Mouse (Mus musculus): Measurements from ENCODE around the gene Cxcl16.
A peak's percentile ranks its signal among the peaks of the same experiment; 100 is the strongest.

Gene Cxcl16

GRCm38 (mm10) chr11:70465824-70466223 is 6.0 kb upstream of the Cxcl16 start:
- no peak for TF ChIP-seq GATA4 (IDR thresholded peaks at IDR 0.05; ENCODE audit: insufficient replicate concordance, low read length)

DNA sequence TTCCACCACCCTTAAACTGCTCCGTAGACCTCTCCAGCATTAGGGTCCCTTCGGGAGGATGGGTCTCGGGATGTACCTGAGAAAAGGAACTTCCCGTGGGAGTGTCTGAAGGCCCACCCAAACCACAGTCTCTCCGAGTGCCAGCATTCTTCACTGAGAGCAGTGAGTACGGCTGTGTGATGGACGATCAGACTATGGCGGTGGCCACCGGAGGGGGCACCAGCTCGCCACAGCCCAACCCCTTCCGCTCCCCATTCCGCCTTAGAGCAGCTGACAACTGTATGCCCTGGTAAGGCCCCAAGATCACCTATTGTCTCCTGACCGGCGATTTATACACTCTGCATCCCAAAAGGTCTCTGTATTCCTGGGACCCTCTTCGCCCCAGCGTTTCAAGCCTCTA is 5.4 kb upstream of the Cxcl16 start:
- TF ChIP-seq GATA4 (IDR thresholded peaks at IDR 0.05; ENCODE audit: insufficient replicate concordance, low read length): no peak

GRCm38 (mm10) chr11:70463970-70464369 is 4.2 kb upstream of the Cxcl16 start:
- TF ChIP-seq GATA4 (IDR thresholded peaks at IDR 0.05; ENCODE audit: insufficient replicate concordance, low read length): no peak

DNA sequence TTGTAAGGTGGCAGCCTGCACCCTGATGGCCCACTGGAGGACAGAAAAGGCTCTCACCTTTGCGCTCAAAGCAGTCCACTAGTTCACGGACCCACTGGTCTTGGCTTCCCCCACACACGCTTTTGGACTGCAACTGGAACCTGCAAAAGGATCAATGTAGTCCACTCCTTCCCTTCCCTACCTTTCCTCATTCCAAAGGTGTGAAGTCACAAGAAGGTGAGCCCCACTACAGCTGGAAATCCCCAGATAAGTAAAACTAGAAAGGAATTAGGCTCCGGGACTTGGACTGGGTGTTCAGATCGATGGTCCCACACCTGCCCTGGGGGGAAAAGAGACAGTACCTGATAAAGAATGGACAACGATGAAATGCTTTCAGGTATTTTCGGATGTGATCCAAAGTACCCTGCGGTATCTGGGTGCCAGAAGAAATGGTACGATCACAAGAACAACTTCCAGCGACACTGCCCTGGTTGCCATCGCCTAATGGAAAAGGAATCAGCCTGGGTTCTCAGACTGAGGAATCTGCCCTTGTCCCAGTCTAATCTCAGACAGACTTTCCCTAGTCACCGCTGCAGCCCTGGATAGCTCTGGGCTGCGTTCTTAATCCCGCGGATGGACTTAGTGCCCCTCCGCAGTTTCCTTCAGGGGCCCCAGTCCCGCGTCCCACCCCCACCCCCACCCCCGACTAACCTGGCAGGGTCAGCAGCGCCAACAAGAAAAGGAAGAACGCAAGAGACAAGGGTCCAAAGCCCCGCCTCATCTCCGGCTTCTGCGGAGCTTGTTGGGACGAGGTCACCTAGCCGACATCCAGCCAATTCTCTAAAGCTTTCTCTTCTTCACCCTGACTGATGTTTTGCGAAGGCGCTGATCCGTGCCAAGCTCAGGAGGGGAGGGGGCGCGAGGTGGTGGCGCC is 840 bp downstream of the Cxcl16 start, which contains the start of gene Zmynd15:
Gene Zmynd15, plus strand, starts transcription at position 746 of the 913 bp plus-strand sequence.
- no peak for TF ChIP-seq GATA4 (IDR thresholded peaks at IDR 0.05; ENCODE audit: insufficient replicate concordance, low read length)

DNA sequence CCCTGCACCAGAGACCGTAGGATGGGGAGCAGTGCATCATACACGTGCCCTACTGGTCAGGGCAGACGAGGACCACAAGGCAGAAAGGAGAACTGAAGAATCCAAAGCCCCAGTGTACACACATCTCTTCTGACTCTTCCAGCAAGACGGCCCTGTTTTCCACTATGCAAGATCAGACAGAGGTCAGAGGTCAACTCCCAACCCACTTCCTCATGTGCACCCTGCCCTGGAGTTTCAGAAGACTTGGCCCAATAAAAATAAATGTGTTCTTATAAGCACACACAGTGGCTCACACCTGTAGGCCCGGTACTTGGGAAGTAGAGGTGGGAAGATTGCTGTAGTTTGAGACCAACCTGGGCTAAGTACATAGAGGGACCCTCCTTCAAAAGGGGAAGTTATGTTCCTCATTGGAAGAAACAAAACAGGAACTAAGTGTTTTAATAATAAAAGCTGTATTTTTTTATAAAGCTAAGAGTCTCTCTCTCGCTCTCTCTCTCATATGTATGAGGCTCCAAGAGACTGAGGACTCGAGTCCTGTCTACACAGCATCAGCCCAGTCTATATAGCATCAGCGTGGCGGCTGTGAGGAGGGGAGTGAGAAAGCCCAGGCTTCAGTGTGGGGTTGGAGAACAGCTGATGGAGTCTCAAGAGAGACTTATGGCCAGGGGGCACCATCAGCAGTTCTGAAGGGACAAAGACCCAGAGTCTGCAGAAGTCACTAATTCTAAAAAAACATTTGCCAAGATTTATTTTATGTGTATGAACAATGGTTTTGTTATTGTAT is 6.3 kb downstream of the Cxcl16 start:
- no peak for TF ChIP-seq GATA4 (IDR thresholded peaks at IDR 0.05; ENCODE audit: insufficient replicate concordance, low read length)

GRCm38 (mm10) chr11:70451797-70452498 is 7.8 kb downstream of the Cxcl16 start, which contains the start of gene Med11:
Gene Med11, plus strand, starts transcription at chr11:70451919.
- TF ChIP-seq GATA4 (IDR thresholded peaks at IDR 0.05; ENCODE audit: insufficient replicate concordance, low read length): peak; percentile 8; the same call in 1 of the 2 replicates

GRCm38 (mm10) chr11:70450926-70451325 is 8.9 kb downstream of the Cxcl16 start:
- no peak for TF ChIP-seq GATA4 (IDR thresholded peaks at IDR 0.05; ENCODE audit: insufficient replicate concordance, low read length)

DNA sequence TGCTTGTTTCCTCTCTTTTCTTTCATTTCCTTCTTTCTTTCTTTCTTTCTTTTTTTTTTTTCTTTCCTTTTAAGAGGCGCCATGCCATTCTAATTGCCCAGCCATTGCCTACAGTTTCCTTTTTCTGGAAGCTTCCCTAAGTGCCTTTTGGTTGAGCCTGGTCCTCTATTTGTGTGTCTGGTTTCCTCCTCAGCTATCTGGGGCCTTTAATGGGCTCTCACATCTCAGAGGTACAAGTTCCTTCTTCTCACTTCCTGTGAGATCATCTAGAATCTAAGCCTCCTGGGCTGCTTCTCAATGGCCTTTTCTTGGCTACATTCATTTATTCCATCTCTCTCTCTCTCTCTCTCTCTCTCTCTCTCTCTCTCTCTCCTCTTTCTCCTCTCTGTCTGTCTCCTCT is 12.4 kb downstream of the Cxcl16 start:
- TF ChIP-seq GATA4 (IDR thresholded peaks at IDR 0.05; ENCODE audit: insufficient replicate concordance, low read length): no peak

- no peak for TF ChIP-seq GATA4 (IDR thresholded peaks at IDR 0.05; ENCODE audit: insufficient replicate concordance, low read length)
Observed at GRCm38 (mm10) chr11:70446756-70447155, 13.0 kb downstream of the Cxcl16 start.

DNA sequence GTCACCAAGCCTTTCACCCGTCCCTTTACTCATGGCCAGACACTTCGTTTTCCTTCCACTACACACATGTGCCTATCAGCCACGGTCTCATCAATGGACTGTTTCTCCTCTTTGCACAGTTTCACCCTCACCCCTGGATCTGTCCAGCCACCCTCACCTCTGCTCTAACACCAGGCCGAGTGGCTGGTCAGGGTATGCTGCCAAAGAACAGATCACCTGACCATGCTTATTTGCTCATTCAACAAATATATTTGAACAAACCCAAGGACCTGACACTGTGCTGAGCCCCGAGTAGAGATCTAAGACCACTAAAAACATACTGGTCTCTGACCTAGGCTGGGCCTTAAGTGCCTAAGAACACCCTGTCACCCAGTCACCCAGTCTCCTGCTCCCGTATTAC is 15.1 kb downstream of the Cxcl16 start:
- TF ChIP-seq GATA4 (IDR thresholded peaks at IDR 0.05; ENCODE audit: insufficient replicate concordance, low read length): no peak

- no peak for TF ChIP-seq GATA4 (IDR thresholded peaks at IDR 0.05; ENCODE audit: insufficient replicate concordance, low read length)
Observed at GRCm38 (mm10) chr11:70443964-70444363, 15.8 kb downstream of the Cxcl16 start.

DNA sequence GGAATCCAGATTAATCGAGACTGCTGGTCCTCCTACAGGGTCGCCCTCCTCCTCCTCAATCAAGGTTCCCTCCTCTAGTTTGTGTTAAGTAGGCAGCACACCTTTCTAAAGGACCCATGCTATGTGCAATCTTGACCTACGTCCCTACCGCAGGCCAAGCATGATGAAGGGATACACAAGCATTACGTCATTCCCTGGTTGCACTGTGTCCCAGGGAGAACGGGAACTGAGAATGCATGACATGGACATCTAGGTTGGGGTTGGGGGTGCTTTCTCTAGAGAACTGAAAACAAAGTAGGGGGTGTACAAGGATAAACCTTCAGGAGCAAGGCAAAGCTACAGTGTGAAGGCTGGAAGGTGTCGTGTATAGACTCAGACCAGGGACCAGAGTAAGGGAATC is 17.9 kb downstream of the Cxcl16 start:
- no peak for TF ChIP-seq GATA4 (IDR thresholded peaks at IDR 0.05; ENCODE audit: insufficient replicate concordance, low read length)

- no peak for TF ChIP-seq GATA4 (IDR thresholded peaks at IDR 0.05; ENCODE audit: insufficient replicate concordance, low read length)
Observed at GRCm38 (mm10) chr11:70440637-70441036, 19.1 kb downstream of the Cxcl16 start.

DNA sequence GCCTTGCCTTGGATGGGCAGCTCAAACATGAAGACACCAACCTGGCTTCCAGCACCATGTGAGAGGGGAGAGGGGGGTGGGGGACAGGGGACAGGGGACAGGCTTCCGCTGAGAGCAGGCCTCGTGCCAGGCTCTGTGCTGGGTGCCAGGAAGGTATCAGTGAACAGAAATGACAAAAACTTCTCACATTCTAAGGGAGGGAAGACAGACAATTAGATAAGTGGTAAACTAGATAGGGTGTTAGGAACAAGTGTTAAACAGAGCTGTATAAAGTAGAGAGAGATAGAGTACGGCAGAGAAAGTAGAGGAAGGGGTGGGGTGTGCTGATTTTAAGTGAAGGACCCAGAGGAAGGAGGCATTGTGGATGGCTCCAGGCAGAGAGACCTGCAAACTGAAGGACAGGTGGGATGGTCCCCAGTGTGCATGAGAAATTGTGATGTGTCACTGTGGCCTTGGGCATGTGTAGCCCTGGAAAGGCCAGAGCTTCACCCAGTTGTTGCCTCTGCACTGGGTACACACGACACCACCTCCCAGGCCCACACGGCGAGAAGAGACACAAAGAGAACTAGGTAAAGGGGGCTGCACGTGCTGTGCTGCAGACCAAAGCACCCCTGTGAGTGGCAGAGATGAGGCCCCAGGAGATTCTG is 20.9 kb downstream of the Cxcl16 start:
- TF ChIP-seq GATA4 (IDR thresholded peaks at IDR 0.05; ENCODE audit: insufficient replicate concordance, low read length): no peak

DNA sequence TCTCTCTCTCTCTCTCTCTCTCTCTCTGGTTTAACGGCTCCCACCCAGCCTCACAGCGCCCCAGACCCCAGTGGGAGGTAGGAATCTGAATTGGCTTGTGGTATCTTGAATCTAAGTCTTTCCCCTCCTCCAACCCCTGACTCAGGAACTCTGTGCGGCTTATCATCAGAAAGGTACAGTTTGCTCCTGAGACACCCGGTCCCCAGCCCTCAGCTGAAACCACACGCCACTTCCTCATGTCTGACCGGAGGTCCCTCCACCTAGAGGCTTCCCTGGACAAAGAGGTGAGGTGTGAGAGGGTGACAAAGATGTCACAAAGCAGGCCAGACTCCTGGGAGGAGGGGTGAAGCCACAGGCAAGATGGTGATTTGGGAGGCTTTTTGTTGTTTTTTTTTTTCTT is 22.4 kb downstream of the Cxcl16 start:
- TF ChIP-seq GATA4 (IDR thresholded peaks at IDR 0.05; ENCODE audit: insufficient replicate concordance, low read length): no peak
